Mouse (Mus musculus): ENCODE results near the gene Itgam. TPM values are rescaled to one million over a fixed set of nuclear protein-coding genes. Genes with fewer than 3 reads are reported as not detected.

Itgam gene
- polyA plus RNA-seq, 1 experiment from 2014 or later = 0.20 TPM

DNA sequence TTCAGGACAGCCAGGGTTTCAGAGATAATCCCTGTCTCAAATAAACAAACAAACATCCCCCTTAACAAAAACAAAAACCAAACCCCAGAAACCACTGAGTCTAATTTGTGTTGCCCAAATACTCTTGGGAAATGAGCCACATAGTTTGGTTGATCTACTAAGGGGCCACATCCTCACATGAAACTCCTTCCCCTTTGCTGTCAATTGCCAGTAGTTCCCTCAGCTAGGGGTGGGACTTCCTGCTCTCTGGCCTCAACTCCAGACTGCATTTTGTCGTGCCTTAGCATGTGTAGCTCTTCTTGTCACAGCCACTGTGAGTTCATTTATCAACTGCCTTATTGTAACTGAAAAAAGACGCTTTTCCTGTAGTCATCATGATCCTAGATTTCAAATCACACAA lies 47.9 kb downstream of the Itgam start:
- Histone ChIP-seq H3K4me2 (no peak overlapping the region), H3K4me3 (ENCODE audit: low read depth, low read length) (no peak overlapping the region), H3K27me3 (ENCODE audit: control insufficient read depth, insufficient read depth, low read length) (no peaks in the 10 kb centered on the region), H3K9me3 (ENCODE audit: control insufficient read depth, low read length) (no peaks in the 10 kb centered on the region), H3K27ac (ENCODE audit: low read depth, low read length) (no peak overlapping the region), H3K9ac (ENCODE audit: low read length) (no peak overlapping the region), H3K36me3 (ENCODE audit: control insufficient read depth, insufficient read depth, low read length) (no peaks in the 10 kb centered on the region), H3K4me1 (ENCODE audit: control insufficient read depth, insufficient read depth, low read length) (no peaks in the 10 kb centered on the region)
- DNase-seq (ENCODE audit: low spot score, missing footprints) (no peak), ATAC-seq (ENCODE audit: low FRiP score) (no peak)
- WGBS = 79% methylated on average over 2 of the region's 2 CpGs

DNA sequence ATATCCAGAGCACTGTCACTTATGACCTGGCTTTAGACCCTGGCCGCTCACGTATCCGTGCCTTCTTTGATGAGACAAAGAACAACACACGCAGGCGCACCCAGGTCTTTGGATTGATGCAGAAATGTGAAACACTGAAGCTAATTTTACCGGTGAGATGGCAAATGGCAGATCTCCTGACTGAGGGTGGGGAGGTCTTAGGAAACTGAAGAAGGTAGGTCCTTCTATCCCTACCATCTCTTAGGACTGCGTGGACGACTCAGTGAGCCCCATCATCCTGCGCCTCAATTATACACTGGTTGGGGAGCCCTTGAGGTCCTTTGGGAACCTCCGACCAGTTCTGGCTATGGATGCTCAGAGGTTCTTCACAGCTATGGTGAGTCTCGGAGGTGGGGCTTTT lies 49.7 kb downstream of the Itgam start:
- Histone ChIP-seq H3K4me3 (ENCODE audit: low read depth, low read length) (no peak overlapping the region), H3K27ac (ENCODE audit: low read depth, low read length) (no peak overlapping the region), H3K36me3 (ENCODE audit: control insufficient read depth, insufficient read depth, low read length) (no peaks in the 10 kb centered on the region), H3K9me3 (ENCODE audit: control insufficient read depth, low read length) (no peaks in the 10 kb centered on the region), H3K4me2 (no peak overlapping the region), H3K4me1 (ENCODE audit: control insufficient read depth, insufficient read depth, low read length) (no peaks in the 10 kb centered on the region), H3K9ac (ENCODE audit: low read length) (no peak overlapping the region), H3K27me3 (ENCODE audit: control insufficient read depth, insufficient read depth, low read length) (no peaks in the 10 kb centered on the region)
- ATAC-seq (ENCODE audit: low FRiP score) = no peak
- no peak for DNase-seq (ENCODE audit: low spot score, missing footprints)
- 92% methylated on average over 11 of the region's 11 CpGs for WGBS

GRCm38 (mm10) chr7:128114371-128115105 lies 52.1 kb downstream of the Itgam start:
- no peaks in the 10 kb centered on the region for H3K9me3 ChIP-seq (ENCODE audit: control insufficient read depth, low read length)
- no peak overlapping the region for H3K9ac ChIP-seq (ENCODE audit: low read length)
- H3K4me2 ChIP-seq = no peak overlapping the region
- no peak for ATAC-seq (ENCODE audit: low FRiP score)
- no peak overlapping the region for H3K27ac ChIP-seq (ENCODE audit: low read depth, low read length)
- no peaks in the 10 kb centered on the region for H3K27me3 ChIP-seq (ENCODE audit: control insufficient read depth, insufficient read depth, low read length)
- 93% methylated on average over 11 of the region's 11 CpGs for WGBS
- no peaks in the 10 kb centered on the region for H3K36me3 ChIP-seq (ENCODE audit: control insufficient read depth, insufficient read depth, low read length)
- no peak overlapping the region for H3K4me3 ChIP-seq (ENCODE audit: low read depth, low read length)
- no peak for DNase-seq (ENCODE audit: low spot score, missing footprints)
- no peaks in the 10 kb centered on the region for H3K4me1 ChIP-seq (ENCODE audit: control insufficient read depth, insufficient read depth, low read length)

GRCm38 (mm10) chr7:128115211-128115958 lies 52.9 kb downstream of the Itgam start:
- Histone ChIP-seq H3K4me1 (ENCODE audit: control insufficient read depth, insufficient read depth, low read length) (no peaks in the 10 kb centered on the region), H3K27me3 (ENCODE audit: control insufficient read depth, insufficient read depth, low read length) (no peaks in the 10 kb centered on the region), H3K36me3 (ENCODE audit: control insufficient read depth, insufficient read depth, low read length) (no peaks in the 10 kb centered on the region), H3K27ac (ENCODE audit: low read depth, low read length) (no peak overlapping the region), H3K4me3 (ENCODE audit: low read depth, low read length) (no peak overlapping the region), H3K4me2 (no peak overlapping the region), H3K9ac (ENCODE audit: low read length) (no peak overlapping the region), H3K9me3 (ENCODE audit: control insufficient read depth, low read length) (no peaks in the 10 kb centered on the region)
- DNase-seq (ENCODE audit: low spot score, missing footprints) = no peak
- WGBS = 84% methylated on average over 5 of the region's 5 CpGs
- no peak for ATAC-seq (ENCODE audit: low FRiP score)

- Histone ChIP-seq H3K4me3 (ENCODE audit: low read depth, low read length) (no peak overlapping the region), H3K4me1 (ENCODE audit: control insufficient read depth, insufficient read depth, low read length) (no peaks in the 10 kb centered on the region), H3K27me3 (ENCODE audit: control insufficient read depth, insufficient read depth, low read length) (no peaks in the 10 kb centered on the region), H3K9ac (ENCODE audit: low read length) (no peak overlapping the region), H3K36me3 (ENCODE audit: control insufficient read depth, insufficient read depth, low read length) (no peaks in the 10 kb centered on the region), H3K27ac (ENCODE audit: low read depth, low read length) (no peak overlapping the region), H3K9me3 (ENCODE audit: control insufficient read depth, low read length) (no peaks in the 10 kb centered on the region), H3K4me2 (no peak overlapping the region)
- DNase-seq (ENCODE audit: low spot score, missing footprints) (no peak), ATAC-seq (ENCODE audit: low FRiP score) (no peak)
- 94% methylated on average over 5 of the region's 5 CpGs for WGBS
Observed at GRCm38 (mm10) chr7:128116396-128116795, 54.0 kb downstream of the Itgam start.

GRCm38 (mm10) chr7:128119726-128120490 lies 57.5 kb downstream of the Itgam start:
- ATAC-seq (ENCODE audit: low FRiP score) = no peak
- Histone ChIP-seq H3K27ac (ENCODE audit: low read depth, low read length) (no peak overlapping the region), H3K36me3 (ENCODE audit: control insufficient read depth, insufficient read depth, low read length) (no peaks in the 10 kb centered on the region), H3K9ac (ENCODE audit: low read length) (no peak overlapping the region), H3K4me3 (ENCODE audit: low read depth, low read length) (no peak overlapping the region), H3K4me1 (ENCODE audit: control insufficient read depth, insufficient read depth, low read length) (no peaks in the 10 kb centered on the region), H3K27me3 (ENCODE audit: control insufficient read depth, insufficient read depth, low read length) (no peaks in the 10 kb centered on the region), H3K9me3 (ENCODE audit: control insufficient read depth, low read length) (no peaks in the 10 kb centered on the region), H3K4me2 (no peak overlapping the region)
- DNase-seq (ENCODE audit: low spot score, missing footprints) = no peak
- 85% methylated on average over 6 of the region's 6 CpGs for WGBS

GRCm38 (mm10) chr7:128128741-128129720 lies 66.6 kb downstream of the Itgam start, which contains the start of gene Itgax:
TSS of gene Itgax (plus strand) at chr7:128129547.
- H3K27ac ChIP-seq (ENCODE audit: low read depth, low read length) = no peak within 1 kb of the TSS
- WGBS = 82% methylated on average over 8 of the region's 8 CpGs
- H3K36me3 ChIP-seq (ENCODE audit: control insufficient read depth, insufficient read depth, low read length) = no peaks in the 10 kb centered on the region
- H3K4me3 ChIP-seq (ENCODE audit: low read depth, low read length) = no peak within 1 kb of the TSS
- no peak for DNase-seq (ENCODE audit: low spot score, missing footprints)
- H3K9ac ChIP-seq (ENCODE audit: low read length) = no peak within 1 kb of the TSS
- no peaks in the 10 kb centered on the region for H3K9me3 ChIP-seq (ENCODE audit: control insufficient read depth, low read length)
- H3K27me3 ChIP-seq (ENCODE audit: control insufficient read depth, insufficient read depth, low read length) = no peaks in the 10 kb centered on the region
- no peak within 1 kb of the TSS for H3K4me2 ChIP-seq
- H3K4me1 ChIP-seq (ENCODE audit: control insufficient read depth, insufficient read depth, low read length) = no peaks in the 10 kb centered on the region
- ATAC-seq (ENCODE audit: low FRiP score) = no peak

DNA sequence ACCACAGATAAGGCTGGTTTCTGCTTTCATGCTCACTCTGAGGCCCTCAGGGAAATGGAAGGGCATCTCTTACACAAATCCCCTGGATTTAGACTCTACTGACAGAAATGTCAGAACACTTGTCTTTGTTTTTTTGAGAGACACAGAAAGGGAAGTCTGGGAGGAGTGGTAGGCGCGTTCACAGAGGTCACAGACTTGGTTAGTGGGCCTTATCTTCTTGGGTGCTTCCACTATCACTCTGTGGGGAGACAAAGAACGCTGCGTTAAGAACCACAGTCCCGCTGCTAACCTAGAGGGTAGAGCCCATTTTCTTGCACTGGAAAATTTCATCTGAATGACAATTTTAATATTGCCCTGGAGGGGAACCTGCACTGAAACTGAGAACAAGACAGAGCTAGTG lies 69.7 kb downstream of the Itgam start:
- ATAC-seq (ENCODE audit: low FRiP score) = no peak
- DNase-seq (ENCODE audit: low spot score, missing footprints) = no peak
- H3K9me3 ChIP-seq (ENCODE audit: control insufficient read depth, low read length) = no peaks in the 10 kb centered on the region
- H3K4me1 ChIP-seq (ENCODE audit: control insufficient read depth, insufficient read depth, low read length) = no peaks in the 10 kb centered on the region
- no peak overlapping the region for H3K4me2 ChIP-seq
- no peaks in the 10 kb centered on the region for H3K27me3 ChIP-seq (ENCODE audit: control insufficient read depth, insufficient read depth, low read length)
- no peaks in the 10 kb centered on the region for H3K36me3 ChIP-seq (ENCODE audit: control insufficient read depth, insufficient read depth, low read length)
- no peak overlapping the region for H3K27ac ChIP-seq (ENCODE audit: low read depth, low read length)
- H3K4me3 ChIP-seq (ENCODE audit: low read depth, low read length) = no peak overlapping the region
- no peak overlapping the region for H3K9ac ChIP-seq (ENCODE audit: low read length)
- 88% methylated on average over 5 of the region's 5 CpGs for WGBS
